Mouse (Mus musculus) embryonic facial prominence, embryonic 15.5 days (tissue): ENCODE measurements at regions not wholly inside any gene's neighbourhood (a gene's known extent, or its start where the extent isn't known, plus 50 kb on each side); places are given as distances from the start of the nearest gene placed in this dataset.

Experiments
- ATAC-seq: fragments of 200-750 bp; cut with Nextera tagmentation; 2 replicates; pipeline ENCODE4 v1.8.0; 2017; ENCODE audit warnings: low read depth, moderate TSS enrichment; ENCODE audit not compliant: insufficient number of reproducible peaks, low FRiP score, low TSS enrichment
- H3K27ac ChIP-seq: fragments of 300-500 bp; sonication (generic); replicated peaks from 2 replicates; pipeline ENCODE4 v1.5.1; 2015; ENCODE audit warnings: mild to moderate bottlenecking, inconsistent platforms
- H3K27me3 ChIP-seq: fragments of 300-500 bp; sonication (generic); 2 replicates; pipeline ENCODE4 v1.6.1; 2015; ENCODE audit warnings: inconsistent platforms
- H3K36me3 ChIP-seq: fragments of 300-500 bp; sonication (generic); 2 replicates; pipeline ENCODE4 v1.6.1; 2015; ENCODE audit warnings: mild to moderate bottlenecking, inconsistent platforms
- H3K4me1 ChIP-seq: fragments of 300-500 bp; sonication (generic); 2 replicates; pipeline ENCODE4 v1.6.1; 2015; ENCODE audit warnings: inconsistent platforms
- H3K4me2 ChIP-seq: fragments of 300-500 bp; sonication (generic); replicated peaks from 2 replicates; pipeline ENCODE4 v1.6.1; 2015; ENCODE audit warnings: mild to moderate bottlenecking, inconsistent platforms
- H3K4me3 ChIP-seq: fragments of 300-500 bp; sonication (generic); replicated peaks from 2 replicates; pipeline ENCODE4 v1.5.1; 2015; ENCODE audit warnings: mild to moderate bottlenecking, inconsistent platforms
- H3K9ac ChIP-seq: fragments of 300-500 bp; sonication (generic); 2 replicates; pipeline ENCODE4 v1.6.1; 2015; ENCODE audit warnings: inconsistent platforms
- H3K9me3 ChIP-seq: fragments of 300-500 bp; sonication (generic); replicated peaks from 2 replicates; pipeline ENCODE4 v1.6.1; 2016; ENCODE audit warnings: inconsistent platforms
- WGBS: fragments of 180-500 bp; shearing (Covaris S2); methylation state at CpG from one replicate; pipeline ENCODE4 v1.1.7; 2015; 5-methylcytosine and 5-hydroxymethylcytosine counted together

DNA sequence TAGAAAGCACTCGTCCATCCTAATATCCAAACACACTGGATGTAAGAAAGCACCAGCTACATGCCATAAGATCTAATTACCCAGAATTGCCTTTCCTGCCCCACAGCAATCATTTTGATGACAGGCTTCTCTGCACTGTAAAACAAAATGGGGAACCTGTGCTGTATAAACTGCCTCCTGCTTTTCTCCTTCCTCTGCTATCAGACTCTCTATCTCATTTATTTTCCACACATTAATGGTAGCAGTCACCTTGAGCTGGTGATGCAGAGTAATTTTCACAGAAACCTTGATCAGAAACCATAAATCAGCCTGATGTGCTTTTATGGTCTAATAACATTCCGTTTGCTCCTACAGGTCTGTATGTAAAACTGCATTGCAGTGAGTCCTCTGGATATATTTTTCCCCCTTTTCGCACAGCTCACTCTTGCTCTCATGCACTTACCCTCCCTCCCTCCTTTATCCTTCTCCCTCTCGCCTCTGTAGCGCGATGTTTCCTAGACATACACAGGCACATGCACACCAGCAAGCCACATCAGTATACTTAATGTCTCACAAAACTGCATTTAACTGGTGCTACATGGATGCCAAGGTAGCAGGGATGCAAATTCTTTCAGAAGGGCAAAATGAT lies 595.9 kb upstream of the Stxbp6 start:
- Histone ChIP-seq H3K27ac (no peak overlapping the region), H3K4me2 (no peak overlapping the region), H3K27me3 (no peaks in the 10 kb centered on the region), H3K9ac (no peak overlapping the region), H3K9me3 (no peaks in the 10 kb centered on the region), H3K4me3 (no peak overlapping the region), H3K4me1 (no peaks in the 10 kb centered on the region), H3K36me3 (no peaks in the 10 kb centered on the region)
- no peak for ATAC-seq
- 60% methylated on average over 6 of the region's 6 CpGs for WGBS

GRCm38 (mm10) chr12:45659612-45660011 lies 585.1 kb upstream of the Stxbp6 start:
- H3K27ac ChIP-seq: no peak overlapping the region
- ATAC-seq: no peak
- H3K27me3 ChIP-seq: no peaks in the 10 kb centered on the region
- H3K9me3 ChIP-seq: no peaks in the 10 kb centered on the region
- H3K4me2 ChIP-seq: no peak overlapping the region
- no peaks in the 10 kb centered on the region for H3K36me3 ChIP-seq
- no peaks in the 10 kb centered on the region for H3K4me1 ChIP-seq
- H3K4me3 ChIP-seq: no peak overlapping the region
- no peak overlapping the region for H3K9ac ChIP-seq

- no peaks in the 10 kb centered on the region for H3K36me3 ChIP-seq
- H3K27me3 ChIP-seq: no peaks in the 10 kb centered on the region
- no peaks in the 10 kb centered on the region for H3K4me1 ChIP-seq
- no peak overlapping the region for H3K27ac ChIP-seq
- no peak for ATAC-seq
- no peak overlapping the region for H3K4me3 ChIP-seq
- 59% methylated on average over 2 of the region's 2 CpGs for WGBS
- no peak overlapping the region for H3K4me2 ChIP-seq
- no peak overlapping the region for H3K9ac ChIP-seq
- H3K9me3 ChIP-seq: no peaks in the 10 kb centered on the region
These were observed 582.1 kb upstream of the Stxbp6 start for GRCm38 (mm10) chr12:45656574-45656973.

- no peak for ATAC-seq
- Histone ChIP-seq H3K4me3 (no peak overlapping the region), H3K4me1 (no peaks in the 10 kb centered on the region), H3K27ac (no peak overlapping the region), H3K9ac (no peak overlapping the region), H3K4me2 (no peak overlapping the region), H3K36me3 (no peaks in the 10 kb centered on the region), H3K27me3 (no peaks in the 10 kb centered on the region), H3K9me3 (no peaks in the 10 kb centered on the region)
- WGBS: 88% methylated on average over 4 of the region's 4 CpGs
These were observed 574.1 kb upstream of the Stxbp6 start for GRCm38 (mm10) chr12:45648654-45649053.

DNA sequence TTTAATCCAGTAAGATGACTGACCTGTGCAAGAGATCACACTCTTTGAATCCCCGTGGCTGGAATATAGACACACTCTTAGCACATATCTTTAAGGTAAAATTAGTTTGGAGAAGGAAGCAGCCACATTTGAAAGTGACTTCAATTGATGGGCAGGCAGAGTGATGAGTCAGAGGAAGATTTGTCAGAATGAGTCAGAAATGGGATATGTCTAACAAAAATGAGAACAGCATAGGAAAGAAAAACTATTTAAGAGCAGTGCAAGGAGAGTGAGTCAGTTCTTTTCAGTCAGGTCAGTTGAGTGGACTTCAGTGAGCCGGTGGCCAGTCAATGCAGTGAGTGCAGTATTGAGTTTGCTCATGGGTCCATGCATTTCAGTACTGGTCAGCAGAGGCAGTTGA lies 569.7 kb upstream of the Stxbp6 start:
- Histone ChIP-seq H3K9me3 (no peaks in the 10 kb centered on the region), H3K9ac (no peak overlapping the region), H3K27ac (no peak overlapping the region), H3K4me1 (no peaks in the 10 kb centered on the region), H3K4me2 (no peak overlapping the region), H3K36me3 (no peaks in the 10 kb centered on the region), H3K27me3 (no peaks in the 10 kb centered on the region), H3K4me3 (no peak overlapping the region)
- WGBS: 80% methylated on average over 2 of the region's 2 CpGs
- ATAC-seq: no peak

DNA sequence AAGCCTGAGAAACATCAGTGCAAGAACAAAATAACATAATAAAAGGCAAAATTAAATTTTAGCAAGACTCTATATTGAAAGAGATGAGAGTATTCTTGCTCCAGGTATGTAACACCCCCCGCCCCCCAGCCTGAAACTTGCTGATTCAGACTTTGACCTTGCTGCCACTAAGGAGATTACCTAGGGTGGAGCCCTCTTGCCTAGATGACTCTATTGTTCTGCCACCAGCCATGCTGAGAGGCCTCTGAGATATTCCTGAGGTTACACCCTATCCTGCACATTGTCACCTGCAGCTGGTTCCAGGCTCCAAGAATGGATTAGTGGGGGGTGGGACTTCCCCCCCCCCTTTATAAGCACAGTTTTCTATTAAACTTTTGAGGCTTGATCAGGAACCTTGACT lies 548.3 kb upstream of the Stxbp6 start:
- WGBS: 82% methylated on average over 1 of the region's 1 CpGs

GRCm38 (mm10) chr12:45620056-45620455 lies 545.5 kb upstream of the Stxbp6 start:
- Histone ChIP-seq H3K4me2 (no peak overlapping the region), H3K27me3 (no peaks in the 10 kb centered on the region), H3K9me3 (no peaks in the 10 kb centered on the region), H3K27ac (no peak overlapping the region), H3K4me3 (no peak overlapping the region), H3K4me1 (no peaks in the 10 kb centered on the region), H3K36me3 (no peaks in the 10 kb centered on the region), H3K9ac (no peak overlapping the region)
- no peak for ATAC-seq

More for the DNA sequence above, 548.3 kb upstream of the Stxbp6 start:
- no peak overlapping the region for H3K27ac ChIP-seq
- H3K4me3 ChIP-seq: no peak overlapping the region
- H3K36me3 ChIP-seq: no peaks in the 10 kb centered on the region
- no peaks in the 10 kb centered on the region for H3K4me1 ChIP-seq
- no peaks in the 10 kb centered on the region for H3K27me3 ChIP-seq
- H3K9ac ChIP-seq: no peak overlapping the region
- no peaks in the 10 kb centered on the region for H3K9me3 ChIP-seq
- no peak overlapping the region for H3K4me2 ChIP-seq
- no peak for ATAC-seq

- no peaks in the 10 kb centered on the region for H3K9me3 ChIP-seq
- no peak overlapping the region for H3K4me2 ChIP-seq
- no peaks in the 10 kb centered on the region for H3K27me3 ChIP-seq
- H3K4me1 ChIP-seq: no peaks in the 10 kb centered on the region
- 39% methylated on average over 1 of the region's 1 CpGs for WGBS
- H3K4me3 ChIP-seq: no peak overlapping the region
- H3K36me3 ChIP-seq: no peaks in the 10 kb centered on the region
- H3K9ac ChIP-seq: no peak overlapping the region
- no peak overlapping the region for H3K27ac ChIP-seq
- no peak for ATAC-seq
These were observed 540.1 kb upstream of the Stxbp6 start for GRCm38 (mm10) chr12:45614509-45615150.

GRCm38 (mm10) chr12:45614074-45614473 lies 539.6 kb upstream of the Stxbp6 start:
- no peaks in the 10 kb centered on the region for H3K4me1 ChIP-seq
- H3K36me3 ChIP-seq: no peaks in the 10 kb centered on the region
- H3K9me3 ChIP-seq: no peaks in the 10 kb centered on the region
- no peak for ATAC-seq
- no peak overlapping the region for H3K4me3 ChIP-seq
- no peak overlapping the region for H3K9ac ChIP-seq
- H3K27ac ChIP-seq: no peak overlapping the region
- no peak overlapping the region for H3K4me2 ChIP-seq
- no peaks in the 10 kb centered on the region for H3K27me3 ChIP-seq

DNA sequence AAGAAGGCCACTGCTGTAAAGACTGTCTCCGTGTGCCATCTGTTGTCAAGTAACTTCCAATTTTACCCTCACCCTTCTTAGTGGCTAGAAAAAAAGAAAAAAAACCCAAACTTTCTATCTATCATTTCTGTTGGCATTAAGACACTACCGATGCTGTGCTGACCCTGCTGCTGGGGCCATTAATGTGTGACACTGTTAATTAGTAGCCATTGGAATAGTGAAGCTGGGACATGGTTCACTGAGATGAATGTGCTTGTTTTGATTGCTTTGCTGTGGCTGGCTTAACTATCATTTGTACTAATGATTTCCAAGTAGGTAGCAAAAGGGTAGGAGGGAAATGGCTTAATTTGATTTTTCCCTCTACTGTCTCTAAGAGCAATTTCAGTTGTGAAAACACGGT lies 524.9 kb upstream of the Stxbp6 start:
- Histone ChIP-seq H3K36me3 (no peaks in the 10 kb centered on the region), H3K9me3 (no peaks in the 10 kb centered on the region), H3K27me3 (no peaks in the 10 kb centered on the region), H3K27ac (no peak overlapping the region), H3K4me2 (no peak overlapping the region), H3K4me3 (no peak overlapping the region), H3K9ac (no peak overlapping the region), H3K4me1 (no peaks in the 10 kb centered on the region)
- ATAC-seq: no peak
- WGBS: 75% methylated on average over 3 of the region's 3 CpGs

DNA sequence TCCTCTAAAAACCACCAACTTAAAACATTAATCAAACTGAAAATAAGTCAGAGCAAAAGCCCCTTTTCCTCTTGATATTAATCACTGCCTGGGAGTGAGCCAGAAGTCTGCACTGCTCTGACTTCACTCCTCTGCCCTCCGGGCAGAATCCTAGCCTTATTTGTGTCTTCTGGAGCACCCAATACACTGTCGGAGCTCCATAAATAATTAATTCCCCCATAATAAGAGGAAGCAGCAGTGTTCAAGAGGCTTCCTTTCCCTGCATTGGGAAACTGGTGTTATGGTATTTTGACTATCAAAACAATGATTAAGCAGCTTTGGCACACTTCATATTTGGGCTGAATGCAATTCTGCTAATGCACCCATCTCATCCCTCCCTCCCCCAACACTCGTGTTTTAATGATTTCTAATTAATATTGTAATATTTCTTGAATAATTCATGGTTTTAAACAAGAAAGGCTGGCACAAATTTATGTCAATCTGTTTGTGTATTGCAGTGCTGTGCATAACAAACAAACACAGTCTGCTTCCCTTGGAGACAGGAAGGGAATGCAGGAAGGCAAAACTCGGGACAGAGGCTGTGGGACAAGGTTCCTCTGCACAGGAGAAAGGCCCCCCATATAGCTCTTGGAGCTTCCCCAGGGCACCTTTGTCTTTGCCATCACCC lies 523.5 kb upstream of the Stxbp6 start:
- Histone ChIP-seq H3K27me3 (no peaks in the 10 kb centered on the region), H3K4me1 (no peaks in the 10 kb centered on the region), H3K4me2 (no peak overlapping the region), H3K36me3 (no peaks in the 10 kb centered on the region), H3K27ac (no peak overlapping the region), H3K9me3 (no peaks in the 10 kb centered on the region), H3K9ac (no peak overlapping the region), H3K4me3 (no peak overlapping the region)
- no peak for ATAC-seq
- 38% methylated on average over 4 of the region's 4 CpGs for WGBS

- no peaks in the 10 kb centered on the region for H3K27me3 ChIP-seq
- H3K4me2 ChIP-seq: no peak overlapping the region
- no peak overlapping the region for H3K9ac ChIP-seq
- H3K4me1 ChIP-seq: no peaks in the 10 kb centered on the region
- no peak for ATAC-seq
- 83% methylated on average over 3 of the region's 3 CpGs for WGBS
- no peak overlapping the region for H3K27ac ChIP-seq
- no peaks in the 10 kb centered on the region for H3K36me3 ChIP-seq
- no peak overlapping the region for H3K4me3 ChIP-seq
- H3K9me3 ChIP-seq: no peaks in the 10 kb centered on the region
These were observed 520.2 kb upstream of the Stxbp6 start for GRCm38 (mm10) chr12:45594689-45595088.
